Mouse (Mus musculus): ENCODE measurements around the gene Fhdc1.

- TF ChIP-seq POLR2A (IDR thresholded peaks at IDR 0.05; ENCODE audit: extremely low read depth, insufficient read depth, low read length) (no peak), CTCF (IDR thresholded peaks at IDR 0.05; ENCODE audit: low read depth, low read length) (no peak)
Observed at GRCm38 (mm10) chr3:84461687-84462086, 18.5 kb downstream of the Fhdc1 start.

Measured in liver, adult 2 months (tissue).